Mouse (Mus musculus) heart, embryonic 12.5 days (tissue): Measurements from ENCODE around the gene Tmco1. TPM values are rescaled to one million over a fixed set of nuclear protein-coding genes. Genes with fewer than 3 reads are reported as not detected.
A peak's percentile ranks its signal among the peaks of the same experiment; 100 is the strongest.

Experiments
- microRNA-seq: library from miRNA; unstranded; fragments of <30 nt; microRNA quantifications from one replicate; pipeline ENCODE4, GENCODE M21; 2017
- polyA plus RNA-seq: library from polyadenylated mRNA; unstranded; fragments of >200 nt; fragmentation: Nextera tagmentation; extraction: Ambion mirVana; gene quantifications from 2 replicates; pipeline ENCODE4 v1.2.1, GENCODE M21; 2016

Gene Tmco1
- polyA plus RNA-seq, 1 experiment from 2014 or later = 79.7 TPM

Small RNA genes within 50 kb of the gene (microRNA-seq; reads per million reads assigned to microRNA genes)
- gene Gm25911 = 3.1 reads per million, percentile 8 among the genes with 10 or more reads in this experiment
- gene Mir6347 = not detected

Other genes starting within 250 kb of the Tmco1 start
- gene Uck2, start 23.1 kb upstream of the Tmco1 start, polyA plus RNA-seq = 68.9 and 75.3 TPM in 2 replicates
- gene Aldh9a1, start 41.6 kb downstream of the Tmco1 start, polyA plus RNA-seq = 27.1 and 27.6 TPM in 2 replicates
- 108 TPM in 2 replicates for gene Mgst3, start 85.5 kb downstream of the Tmco1 start, polyA plus RNA-seq
- not detected in 2 replicates for gene Lrrc52, start 158.4 kb downstream of the Tmco1 start, polyA plus RNA-seq